Mouse (Mus musculus) neutrophil, adult 83 days (primary cell): Measurements from ENCODE around the gene Gm49366. TPM values are rescaled to one million over a fixed set of nuclear protein-coding genes. Genes with fewer than 3 reads are reported as not detected.

Source experiments
- total RNA-seq, 2 experiments: library from RNA; stranded (reverse); gene quantifications; one replicate each; pipeline ENCODE4 v1.2.4; 2023

Gene Gm49366
- not detected for total RNA-seq

GRCm38 (mm10) chr12:84038691-84039111, at the start of gene Gm49366:
Gene Gm49366, plus strand, starts transcription at chr12:84038935.

GRCm38 (mm10) chr12:84009171-84009965, 29.4 kb upstream of the Gm49366 start, which contains the start of gene Acot1:
Gene Acot1, plus strand, starts transcription at chr12:84009490.

GRCm38 (mm10) chr12:84038241-84038640, 494 bp upstream of the Gm49366 start, which contains the start of gene Acot4:
Gene Acot4, plus strand, starts transcription at chr12:84038379.

GRCm38 (mm10) chr12:84051937-84052474, 13.3 kb downstream of the Gm49366 start, which contains the start of gene Acot3:
Gene Acot3, plus strand, starts transcription at chr12:84052144.

GRCm38 (mm10) chr12:84068986-84069385, 30.3 kb downstream of the Gm49366 start, which contains the start of gene Acot5:
Gene Acot5, plus strand, starts transcription at chr12:84069325.

GRCm38 (mm10) chr12:84100604-84101492, 62.1 kb downstream of the Gm49366 start, which contains the start of gene Acot6:
Gene Acot6, plus strand, starts transcription at chr12:84100654.

Other genes starting within 250 kb of the Gm49366 start
- gene Numb, start 117.0 kb upstream of the Gm49366 start, total RNA-seq = 100 to 1,000 TPM; 107 to 116 TPM
- gene Riox1, start 88.3 kb upstream of the Gm49366 start, total RNA-seq = 10 to 100 TPM; 42.3 to 49.1 TPM
- gene Heatr4, start 54.1 kb upstream of the Gm49366 start, total RNA-seq = not detected
- 1 to 10 TPM; 4.3 to 5.3 TPM for gene Acot2, start 51.1 kb upstream of the Gm49366 start, total RNA-seq
- gene Acot1, start 29.4 kb upstream of the Gm49366 start, total RNA-seq = 10 to 100 TPM; 20.0 to 20.2 TPM
- gene Acot4, start 556 bp upstream of the Gm49366 start, total RNA-seq = under 1 TPM in 1 of 2 experiments, not detected in 1; 0.11 TPM
- not detected for gene Acot3, start 13.2 kb downstream of the Gm49366 start, total RNA-seq
- not detected for gene Acot5, start 30.4 kb downstream of the Gm49366 start, total RNA-seq
- gene Acot6, start 61.7 kb downstream of the Gm49366 start, total RNA-seq = under 1 TPM; 0.55 to 0.83 TPM
- gene Dnal1, start 75.4 kb downstream of the Gm49366 start, total RNA-seq = 1 to 10 TPM in 1 of 2 experiments, under 1 TPM in 1; 0.18 to 1.3 TPM
- 1 to 10 TPM; 1.9 to 2.9 TPM for gene Pnma1, start 109.6 kb downstream of the Gm49366 start, total RNA-seq
- gene Elmsan1, start 179.9 kb downstream of the Gm49366 start, total RNA-seq = 10 to 100 TPM; 66.3 to 71.8 TPM
- gene Ptgr2, start 246.3 kb downstream of the Gm49366 start, total RNA-seq = 10 to 100 TPM; 15.0 to 16.0 TPM